Mouse (Mus musculus): ENCODE results near the gene 4930402F06Rik. TPM values are rescaled to one million over a fixed set of nuclear protein-coding genes. Genes with fewer than 3 reads are reported as not detected.
A peak's percentile ranks its signal among the peaks of the same experiment; 100 is the strongest.

The 4930402F06Rik gene
- total RNA-seq (2021) = not detected
- not detected in 2 replicates for polyA plus RNA-seq (2012; rRNA removed)
- long read RNA-seq = 0 reads

DNA sequence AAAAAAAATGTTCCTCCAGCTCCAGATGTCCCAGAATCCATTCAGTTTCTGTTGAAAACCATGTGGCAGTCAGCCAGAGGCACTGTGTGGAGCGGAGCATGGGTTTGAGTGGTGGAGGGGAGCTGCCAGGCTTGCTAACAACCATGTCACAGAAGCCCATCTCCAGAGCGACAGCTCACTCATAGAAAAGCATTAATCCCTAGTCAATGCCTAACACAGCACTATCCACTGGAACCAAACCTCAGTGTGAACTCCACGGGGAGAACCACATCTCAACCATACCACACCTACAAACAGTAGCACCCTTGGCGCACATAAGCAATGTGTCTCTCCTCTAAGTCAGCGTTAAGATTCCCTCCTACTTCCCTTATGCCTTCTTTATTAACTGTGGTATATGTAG, at the start of gene 4930402F06Rik:
4930402F06Rik (minus strand) TSS at position 80 of the 400 bp plus-strand sequence.
- no peak for DNase-seq

DNA sequence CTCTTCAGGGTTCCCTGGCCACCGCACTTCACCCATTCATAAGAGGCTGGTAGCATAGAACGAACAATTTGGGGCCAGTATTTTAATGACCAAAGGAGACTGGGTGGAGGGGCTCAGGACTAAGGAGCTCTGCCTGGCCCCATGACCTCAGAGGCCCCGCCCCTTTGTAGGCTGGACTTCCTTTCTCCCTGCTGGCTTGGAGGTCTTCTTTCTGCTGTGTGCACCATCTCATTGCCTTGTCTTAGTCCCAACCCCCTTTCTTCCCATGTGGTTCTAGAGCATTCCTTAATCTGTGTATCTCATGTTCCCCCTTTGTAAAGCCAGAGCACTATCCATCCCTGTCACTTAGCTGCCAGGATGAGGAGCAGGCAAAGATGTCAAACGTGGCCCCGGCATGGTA, 49.3 kb upstream of the 4930402F06Rik start:
- no peak for DNase-seq

DNA sequence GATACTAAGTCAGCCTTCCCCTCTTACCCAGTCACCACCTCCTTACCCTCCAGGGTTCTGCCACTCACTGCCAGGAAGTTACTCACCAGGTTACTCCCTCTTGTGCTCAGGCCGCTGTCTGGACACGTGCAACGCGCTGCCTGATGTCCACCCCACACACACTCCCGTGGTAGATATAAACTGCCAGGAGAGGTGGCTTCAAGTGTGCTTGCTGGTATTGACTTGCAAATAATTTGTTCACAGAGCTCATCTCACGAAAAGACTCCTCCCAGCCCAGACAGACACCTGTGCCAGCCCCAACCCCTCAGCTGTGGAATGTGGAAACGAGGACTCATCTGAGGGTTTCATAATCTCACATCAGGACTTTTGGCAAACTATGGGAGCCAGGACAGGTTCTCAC, 48.6 kb upstream of the 4930402F06Rik start:
- DNase-seq = no peak

DNA sequence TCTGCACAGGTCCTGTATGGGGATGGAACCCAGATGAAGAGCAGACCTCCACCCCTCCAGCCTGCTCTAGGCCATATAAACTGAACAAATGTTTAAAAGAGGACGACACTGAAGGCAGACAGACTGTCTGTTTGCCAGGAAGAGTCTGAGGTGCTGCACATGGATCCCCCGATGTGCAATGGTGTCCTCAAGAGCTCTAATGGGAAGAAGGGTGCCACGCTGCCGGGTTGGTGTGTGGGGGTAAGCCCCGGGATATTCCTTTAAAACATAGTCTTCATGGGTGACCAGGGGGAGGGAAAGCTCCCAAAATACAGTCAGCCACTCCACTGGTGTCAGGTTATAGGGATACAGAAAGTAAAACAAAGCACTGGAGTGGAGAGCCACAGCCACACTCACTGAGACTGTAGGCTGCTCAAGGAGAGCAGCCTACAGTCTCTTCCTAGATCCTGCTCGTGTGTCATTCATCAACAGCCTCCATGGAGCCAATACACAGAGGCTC, 47.8 kb upstream of the 4930402F06Rik start:
- DNase-seq = no peak

DNA sequence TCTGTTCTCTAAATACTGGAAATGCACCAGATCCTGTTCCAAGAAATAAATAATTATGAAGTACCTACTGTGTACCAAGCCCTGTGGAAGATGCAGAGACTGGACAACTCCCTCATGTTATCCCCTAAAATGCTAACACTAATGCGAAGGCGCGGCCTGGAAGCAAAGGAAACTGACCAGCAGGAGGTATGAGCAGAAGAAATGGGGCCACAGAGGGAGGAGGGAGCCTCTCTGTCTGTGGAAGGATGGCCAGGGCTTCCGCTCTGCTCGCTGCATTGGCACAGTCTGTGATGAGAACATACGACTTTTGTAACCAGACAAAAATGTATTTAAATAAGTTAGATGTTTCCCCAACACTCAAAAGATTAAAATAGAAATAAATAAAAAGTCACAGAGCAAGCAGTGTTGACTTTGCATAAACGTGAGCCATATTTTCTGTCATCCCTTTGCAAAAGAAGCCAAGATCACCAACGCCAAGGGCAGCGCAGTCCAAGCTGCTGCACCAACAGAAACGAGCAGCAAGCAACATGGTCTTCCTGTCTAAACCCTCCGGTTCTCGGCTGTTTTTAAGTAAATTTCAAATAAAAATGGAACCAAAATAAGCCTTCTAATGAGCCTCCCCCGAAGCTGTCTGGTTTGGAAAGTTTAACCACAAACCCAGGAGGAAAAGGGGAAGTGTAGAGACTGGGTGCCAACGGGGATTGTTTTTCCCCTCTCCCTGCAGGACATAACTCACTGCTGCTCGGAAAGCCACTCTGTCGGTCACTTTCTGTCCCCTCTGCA, 47.2 kb upstream of the 4930402F06Rik start:
- DNase-seq = no peak

DNA sequence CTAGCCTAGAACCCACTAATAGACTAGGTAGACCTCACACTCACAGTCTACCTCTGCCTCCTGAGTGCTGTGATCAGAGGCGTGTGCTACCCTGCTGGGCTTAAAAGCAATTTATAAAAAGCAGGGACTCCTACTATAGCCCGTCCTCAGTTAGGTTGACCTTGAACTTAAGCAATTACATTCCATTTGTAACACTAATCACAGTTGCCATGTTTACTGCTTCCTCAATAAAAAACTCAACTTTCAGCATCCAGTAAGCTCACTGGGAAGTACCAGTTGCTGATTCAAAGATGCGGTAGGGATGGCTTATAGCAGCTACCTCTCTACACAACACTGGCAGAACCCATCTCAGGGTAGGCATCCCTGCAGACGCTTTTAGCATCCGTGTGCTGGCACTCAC, 46.4 kb upstream of the 4930402F06Rik start:
- DNase-seq = no peak

DNA sequence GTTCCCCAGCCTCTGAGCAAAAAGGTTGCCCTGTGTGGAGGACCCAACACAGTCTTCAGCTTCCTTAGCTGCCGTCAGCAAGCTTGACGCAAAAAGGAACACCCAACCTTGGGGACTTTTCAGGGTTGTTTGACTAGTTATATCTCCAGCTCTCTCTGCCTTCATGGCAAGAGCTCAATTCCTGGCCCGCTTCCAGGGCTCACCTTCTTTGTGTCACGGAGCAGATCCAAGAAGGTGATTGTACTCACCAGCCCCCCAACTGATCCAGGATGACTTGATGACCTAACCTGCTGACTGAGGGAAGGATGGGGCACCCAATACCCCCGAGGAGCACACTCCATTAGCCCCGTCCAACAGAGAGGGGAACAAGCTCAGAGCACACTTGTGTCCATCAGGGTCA, 45.1 kb upstream of the 4930402F06Rik start:
- no peak for DNase-seq

DNA sequence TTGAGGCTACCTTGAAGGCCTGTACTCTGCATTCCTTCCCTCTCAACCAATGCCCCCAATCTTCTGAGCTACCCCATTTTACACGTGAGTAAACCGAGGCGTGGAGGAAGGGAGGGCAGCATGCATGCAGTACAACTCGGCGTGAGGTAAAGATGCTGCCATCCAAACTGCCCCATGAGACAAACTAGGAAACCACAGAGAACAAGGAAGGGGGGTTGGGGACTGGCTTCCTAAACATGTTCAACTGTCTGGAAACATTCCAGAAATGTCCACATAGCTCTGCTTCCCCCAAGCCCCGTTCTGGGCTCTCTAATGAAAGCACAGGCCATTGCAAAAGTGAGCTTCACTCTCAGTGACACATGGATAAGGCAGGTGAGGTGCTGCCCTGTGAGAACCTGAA, 44.4 kb upstream of the 4930402F06Rik start:
- DNase-seq = no peak

DNA sequence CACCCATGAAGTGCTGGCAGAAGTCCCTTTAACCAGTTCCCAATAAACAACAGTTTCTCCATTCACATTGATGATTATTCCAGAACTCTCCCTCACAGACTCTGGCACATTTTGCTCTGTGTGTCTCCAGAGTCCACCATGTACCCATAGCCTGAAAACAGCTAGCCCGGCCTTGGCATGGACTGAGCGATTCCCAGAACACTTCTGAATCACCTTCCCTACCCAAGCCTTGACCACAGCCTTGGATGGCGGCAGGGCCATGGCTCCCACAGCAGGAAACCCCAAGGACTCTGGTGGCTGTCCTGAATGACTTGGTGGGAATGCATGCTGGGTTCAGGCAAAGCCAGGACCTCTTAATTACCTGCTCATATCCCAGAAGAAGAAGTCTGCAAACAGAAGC, 43.5 kb upstream of the 4930402F06Rik start:
- DNase-seq = peak; percentile 87

DNA sequence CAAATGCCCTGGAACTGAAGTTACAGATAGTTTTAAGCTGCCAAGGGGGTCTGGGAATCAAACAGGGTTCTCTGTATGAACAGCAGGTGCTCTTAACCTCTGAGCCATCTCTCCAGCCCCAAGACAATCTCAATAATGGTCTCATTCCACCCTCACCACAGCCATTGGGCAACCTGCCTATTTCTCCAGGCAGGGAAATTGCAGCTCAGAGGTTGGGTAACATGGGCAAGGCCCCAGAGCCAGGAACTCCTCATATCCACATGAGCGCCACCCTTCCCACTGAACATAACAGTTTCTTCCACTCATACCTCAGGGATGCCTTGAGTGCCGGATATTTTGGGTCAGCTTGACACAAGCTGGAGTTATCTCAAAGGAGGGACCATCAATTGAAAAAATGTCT, 40.8 kb upstream of the 4930402F06Rik start:
- DNase-seq = peak; percentile 72

DNA sequence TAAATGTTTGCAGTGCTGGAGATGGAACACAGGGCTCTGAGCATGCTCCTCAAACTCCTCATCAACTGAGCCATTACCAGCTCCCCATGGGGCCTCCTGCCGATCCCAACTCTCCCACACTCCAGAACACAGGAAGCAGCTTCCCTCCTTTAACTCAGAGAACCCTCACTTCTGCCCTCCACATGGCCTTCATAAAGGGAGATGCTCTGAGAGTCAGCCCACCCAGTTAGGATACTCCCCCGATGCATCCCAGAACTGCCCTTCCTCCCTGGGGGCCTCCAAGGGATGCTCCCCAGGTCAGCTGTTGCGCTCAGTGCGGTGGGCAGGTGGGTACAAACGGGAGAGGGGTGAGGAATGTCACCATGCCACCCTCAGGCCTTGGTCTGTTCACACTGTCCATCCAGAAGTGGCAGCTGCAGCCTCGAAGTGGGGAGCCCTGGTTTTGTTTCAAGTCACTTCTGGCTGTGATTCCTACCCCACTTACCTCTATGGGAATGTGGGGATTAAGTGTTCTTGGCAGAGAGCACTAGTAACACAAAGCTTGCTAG, 37.7 kb upstream of the 4930402F06Rik start:
- DNase-seq = no peak

DNA sequence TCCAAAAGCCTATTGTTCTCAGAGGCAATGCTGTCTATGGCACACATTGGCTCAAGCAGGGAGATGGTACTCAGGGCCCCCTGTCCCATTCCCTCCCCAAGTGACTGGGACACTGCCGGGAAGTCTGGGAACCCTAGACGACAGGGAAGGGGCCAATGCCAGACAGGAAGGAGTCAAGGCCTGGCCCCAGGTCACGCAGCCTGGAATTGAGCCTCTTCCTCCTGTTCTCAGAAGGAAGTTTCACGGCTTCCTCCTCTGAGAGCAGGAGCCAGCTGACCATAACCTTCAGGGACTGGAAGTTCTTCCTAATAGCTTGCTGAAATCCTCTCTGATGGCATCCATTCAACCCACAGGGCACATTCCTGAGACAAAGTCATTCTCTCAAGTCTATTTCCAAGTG, 36.5 kb upstream of the 4930402F06Rik start:
- peak; percentile 24 for DNase-seq

DNA sequence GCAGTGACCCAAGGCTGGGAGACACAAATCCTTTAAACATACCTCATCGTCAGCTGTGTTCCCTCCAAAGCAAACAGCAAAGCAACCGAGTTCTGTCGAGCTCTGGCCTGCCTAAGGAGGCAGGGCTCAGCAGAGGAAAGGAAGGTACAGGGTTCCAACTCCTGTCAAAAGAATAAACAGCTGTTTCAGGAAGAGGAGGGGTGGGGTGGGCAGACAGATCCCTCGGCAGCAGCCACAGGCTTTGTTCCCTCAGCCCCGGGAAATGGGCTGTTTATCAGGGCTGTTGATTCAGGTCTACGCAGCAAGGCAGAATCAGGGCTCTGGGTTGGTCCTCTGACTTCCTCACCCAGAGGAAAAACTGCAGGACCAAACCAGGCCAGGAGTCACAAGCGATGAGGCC, 35.5 kb upstream of the 4930402F06Rik start:
- peak; percentile 37 for DNase-seq

DNA sequence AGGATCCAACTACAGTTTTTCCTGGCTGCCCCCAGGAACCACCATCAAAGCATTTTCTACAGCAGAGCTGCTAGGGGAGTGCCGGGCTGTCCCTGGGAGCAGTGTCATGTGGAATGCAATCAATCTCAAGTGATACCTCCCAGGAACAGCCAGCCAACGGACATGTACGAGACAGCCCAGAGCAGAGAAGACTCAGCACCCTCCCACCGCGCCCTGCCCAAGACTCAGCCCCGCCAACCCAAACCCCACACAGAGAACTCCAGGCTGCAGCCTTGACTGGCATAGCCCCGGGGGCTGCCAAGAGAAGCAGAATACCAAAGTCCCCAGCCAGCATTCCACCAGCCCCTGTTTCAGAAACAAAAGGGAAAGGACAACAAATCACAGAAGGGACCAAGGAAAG, 35.0 kb upstream of the 4930402F06Rik start:
- peak; percentile 63 for DNase-seq

DNA sequence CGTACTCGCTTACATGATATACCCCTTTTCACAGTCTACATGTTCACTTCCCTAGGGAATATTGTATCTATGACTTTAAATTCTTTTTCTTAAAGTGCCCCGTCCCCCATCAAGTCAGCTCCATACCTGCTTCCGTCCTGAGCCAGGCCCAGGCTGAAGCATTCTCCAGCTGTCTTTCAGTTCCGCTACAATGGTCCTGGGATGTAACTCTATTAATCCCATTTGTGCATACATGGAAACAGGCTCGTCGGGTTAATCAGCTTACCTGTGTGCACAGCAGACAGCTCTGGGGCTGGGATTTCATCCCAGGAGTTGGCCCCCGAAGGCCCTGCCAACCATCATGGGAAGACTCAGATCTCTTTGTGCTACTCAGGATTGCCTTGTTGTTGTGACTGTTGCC, 33.8 kb upstream of the 4930402F06Rik start:
- no peak for DNase-seq

DNA sequence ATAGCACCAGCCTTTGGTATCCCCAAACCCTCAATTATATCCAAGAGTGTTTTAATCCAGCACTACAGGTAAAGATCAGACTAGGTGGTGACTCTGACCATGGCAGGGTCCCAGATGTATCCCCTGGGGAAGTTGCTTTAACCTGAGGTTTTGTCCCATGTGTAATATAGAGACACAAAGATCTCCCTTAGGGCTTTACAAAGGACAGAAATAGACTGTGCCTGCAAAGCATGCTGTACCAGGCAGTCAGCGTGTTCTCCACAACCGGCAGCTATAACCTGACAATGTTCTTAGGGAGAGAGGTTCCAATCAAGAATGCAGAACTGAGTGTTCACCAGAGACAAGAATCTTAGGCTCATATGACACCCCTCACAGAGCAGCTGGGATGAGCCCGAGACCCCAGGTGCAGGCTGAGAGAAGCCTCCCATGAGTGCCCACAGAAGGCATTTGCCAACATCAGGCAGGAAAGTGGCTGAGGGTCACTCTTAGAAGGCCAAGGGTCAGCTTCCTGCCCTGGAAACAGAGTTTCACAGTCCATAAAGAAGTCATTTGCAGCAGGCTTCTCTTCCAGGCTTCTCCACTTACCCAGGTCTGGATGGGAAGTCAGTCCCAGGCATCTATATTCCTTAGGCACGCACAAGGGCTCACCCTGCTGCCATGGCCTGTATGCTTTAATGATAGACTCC, 31.8 kb upstream of the 4930402F06Rik start:
- no peak for DNase-seq

DNA sequence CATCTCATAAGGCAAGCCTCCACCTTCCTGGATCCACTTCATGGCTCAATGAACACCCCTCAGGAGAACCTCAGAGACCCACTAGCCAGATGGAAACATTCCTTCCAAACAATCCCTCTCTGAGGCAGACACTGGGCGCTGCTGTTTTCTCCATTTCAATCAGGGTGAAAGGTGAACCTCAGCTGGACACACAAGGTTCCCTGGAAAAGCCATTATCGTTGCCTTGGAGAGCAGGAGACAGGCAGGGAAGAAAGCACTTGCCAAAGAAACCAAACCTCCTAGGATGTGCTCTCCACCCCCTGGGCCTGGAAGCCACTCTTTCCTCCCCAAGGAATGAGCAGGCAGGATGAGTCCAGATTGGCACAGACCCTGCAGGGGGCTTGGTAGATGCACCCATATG, 30.6 kb upstream of the 4930402F06Rik start:
- DNase-seq = no peak

DNA sequence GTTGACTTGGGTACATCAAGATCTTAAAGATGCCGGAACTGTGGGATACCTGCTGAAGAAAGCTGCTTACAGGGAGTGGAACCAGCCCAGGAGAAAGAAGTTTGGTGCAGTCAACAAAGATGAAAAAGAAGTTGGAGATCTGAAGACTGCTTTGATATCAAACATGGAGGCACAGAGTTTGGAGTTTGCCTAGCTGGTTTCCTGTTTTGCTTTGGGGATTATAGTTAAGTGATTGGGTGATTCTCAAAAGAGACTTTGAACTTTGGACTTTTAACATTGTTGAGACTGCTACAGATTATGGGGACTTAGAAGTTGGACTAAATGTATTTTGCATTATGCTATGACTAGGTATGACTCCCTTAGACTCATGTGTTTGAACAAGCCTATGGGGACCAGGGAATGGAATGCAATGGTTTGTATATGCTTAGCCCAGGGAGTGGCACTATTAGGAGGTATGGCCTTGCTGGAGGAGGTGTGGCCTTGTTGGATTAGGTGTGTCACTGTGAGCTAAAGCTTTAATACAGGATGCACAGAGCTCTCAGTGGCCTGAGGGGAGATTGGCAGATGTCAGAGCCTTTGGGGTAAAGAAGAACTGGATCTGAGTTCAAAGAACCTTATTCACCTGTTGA, 26.9 kb upstream of the 4930402F06Rik start:
- DNase-seq = no peak

DNA sequence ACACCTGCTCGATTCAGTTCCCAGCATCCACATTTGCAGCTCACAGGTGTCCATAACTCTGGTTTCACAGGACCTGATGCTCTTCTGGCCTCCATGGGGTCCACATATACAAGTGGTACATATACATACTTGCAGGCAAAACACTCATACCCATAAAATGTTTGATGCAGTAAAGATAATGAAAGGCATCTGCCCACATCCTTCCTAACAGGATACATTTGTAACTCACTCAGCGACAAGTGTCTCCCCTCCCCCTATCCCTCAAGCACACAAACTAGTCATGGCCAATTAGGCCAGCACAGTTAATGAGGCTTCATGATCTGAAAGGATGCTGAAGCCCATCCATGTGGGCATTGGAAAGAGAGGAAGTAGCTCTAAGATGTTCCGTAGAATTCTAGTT, 25.4 kb upstream of the 4930402F06Rik start:
- no peak for DNase-seq

DNA sequence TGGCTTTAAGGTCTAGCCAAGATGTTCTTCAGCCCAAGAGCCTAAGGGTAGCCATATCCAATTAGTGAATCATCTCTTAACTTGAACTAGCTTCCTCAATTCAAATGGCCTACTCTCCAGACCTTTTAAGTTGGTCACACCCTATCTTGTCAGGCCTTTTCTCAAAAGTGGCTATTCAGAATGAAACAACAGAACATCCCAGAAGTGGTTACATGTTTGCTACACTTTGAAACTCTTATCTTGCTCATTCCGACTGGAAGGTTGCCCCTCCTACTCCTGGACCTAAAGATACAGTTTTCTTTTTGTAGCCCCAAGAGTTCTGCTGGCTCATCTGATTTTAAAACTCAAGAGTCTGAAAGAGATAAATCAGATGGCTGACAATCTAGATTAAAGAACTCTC, 23.7 kb upstream of the 4930402F06Rik start:
- DNase-seq = no peak

DNA sequence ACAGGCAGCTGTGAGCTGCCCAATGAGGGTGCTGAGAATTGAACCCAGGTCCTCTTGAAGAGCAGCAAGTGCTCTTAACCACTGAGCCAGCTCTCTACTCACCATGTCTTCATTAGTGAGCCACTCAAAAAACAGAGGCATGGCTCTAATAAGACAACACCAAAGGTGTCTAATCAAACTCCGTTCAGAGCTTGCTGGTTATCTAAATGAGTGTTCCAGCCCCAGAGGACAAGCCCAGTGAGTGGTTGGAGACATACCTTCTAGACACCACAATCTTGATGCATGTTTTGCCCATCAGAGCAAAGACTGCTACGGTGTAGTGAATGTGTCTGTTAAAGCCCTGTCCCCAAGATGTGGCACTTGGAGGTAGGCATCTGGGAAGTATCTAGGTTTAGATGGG, 22.7 kb upstream of the 4930402F06Rik start:
- DNase-seq = no peak

DNA sequence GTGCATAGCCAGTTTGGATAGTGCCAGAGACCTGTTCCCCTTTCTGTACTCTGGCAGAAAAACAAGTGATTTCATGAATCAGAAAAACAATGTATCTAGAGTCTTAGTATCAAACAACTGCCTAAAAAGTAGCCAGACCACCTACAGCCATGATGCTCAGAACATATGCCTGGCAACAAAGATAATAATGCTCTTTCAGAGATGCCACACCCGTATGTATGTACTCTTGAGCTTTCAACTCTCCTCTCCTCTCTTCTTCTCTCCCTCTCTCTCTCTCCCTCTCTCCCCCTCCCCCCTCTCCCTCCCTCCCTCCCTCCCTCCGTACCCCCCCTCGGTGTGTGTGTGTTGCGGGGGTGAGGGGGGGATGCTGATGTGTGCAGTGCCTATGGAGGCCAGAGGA, 22.3 kb upstream of the 4930402F06Rik start:
- DNase-seq = no peak

DNA sequence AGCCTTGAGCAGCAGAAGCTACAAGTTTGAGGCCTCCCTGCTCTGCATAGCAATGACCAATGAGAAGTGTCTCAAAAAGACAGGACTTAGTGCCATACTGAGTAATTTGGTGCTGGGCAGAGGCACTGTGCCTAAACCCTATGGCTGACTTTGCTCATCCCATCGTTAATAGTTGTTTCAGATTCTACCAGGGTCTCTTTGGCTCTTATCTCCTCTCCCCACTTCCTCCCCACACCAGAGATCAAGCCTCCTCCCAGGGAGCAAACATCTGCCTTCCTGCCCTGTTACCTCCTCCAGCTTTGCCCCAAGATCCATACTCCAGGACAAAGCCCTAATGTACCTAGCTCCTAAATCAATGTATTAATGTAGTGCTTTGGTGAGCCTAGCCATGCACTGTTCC, 20.3 kb upstream of the 4930402F06Rik start:
- DNase-seq = no peak
